Mouse (Mus musculus) limb, embryonic 14.5 days (tissue): ENCODE measurements around the gene Calhm2. TPM values are rescaled to one million over a fixed set of nuclear protein-coding genes. Genes with fewer than 3 reads are reported as not detected.

Experiments used
- ATAC-seq: fragments of 200-750 bp; cut with Nextera tagmentation; 2 replicates; pipeline ENCODE4 v1.8.0; 2017; ENCODE audit warnings: low read depth, moderate number of reproducible peaks, moderate TSS enrichment; ENCODE audit not compliant: low FRiP score
- DNase-seq: peaks from one replicate; pipeline ENCODE4 v3.0.0-alpha.2; 2015; ENCODE audit warnings: low spot score
- H3K27ac ChIP-seq: fragments of 300-500 bp; sonication (generic); replicated peaks from 2 replicates; pipeline ENCODE4 v1.5.1; 2014; ENCODE audit warnings: low read depth, mild to moderate bottlenecking, low read length, moderate library complexity, mixed read lengths
- H3K27me3 ChIP-seq: fragments of 300-500 bp; sonication (generic); 2 replicates; pipeline ENCODE4 v1.6.1; 2014; ENCODE audit warnings: low read length, mixed read lengths; ENCODE audit not compliant: control insufficient read depth, insufficient read depth
- H3K36me3 ChIP-seq: fragments of 300-500 bp; sonication (generic); 2 replicates; pipeline ENCODE4 v1.6.1; 2014; ENCODE audit warnings: mild to moderate bottlenecking, low read length, moderate library complexity, mixed read lengths; ENCODE audit not compliant: control insufficient read depth, insufficient read depth
- H3K4me1 ChIP-seq: fragments of 300-500 bp; sonication (generic); 2 replicates; pipeline ENCODE4 v1.6.1; 2014; ENCODE audit warnings: antibody characterized with exemption, low read length, mixed read lengths; ENCODE audit not compliant: control insufficient read depth, insufficient read depth
- H3K4me2 ChIP-seq: fragments of 300-500 bp; sonication (generic); replicated peaks from 2 replicates; pipeline ENCODE4 v1.6.1; 2014; ENCODE audit warnings: low read depth, mild to moderate bottlenecking, low read length, moderate library complexity; ENCODE audit not compliant: severe bottlenecking
- H3K4me3 ChIP-seq: fragments of 300-500 bp; sonication (generic); replicated peaks from 2 replicates; pipeline ENCODE4 v1.5.1; 2014; ENCODE audit warnings: low read length
- H3K9ac ChIP-seq: fragments of 300-500 bp; sonication (generic); 2 replicates; pipeline ENCODE4 v1.6.1; 2014; ENCODE audit warnings: mild to moderate bottlenecking, low read depth, low read length, moderate library complexity; ENCODE audit not compliant: severe bottlenecking
- H3K9me3 ChIP-seq: fragments of 300-500 bp; sonication (generic); 2 replicates; pipeline ENCODE4 v1.6.1; 2016; ENCODE audit warnings: low read length; ENCODE audit not compliant: control insufficient read depth
- POLR2A ChIP-seq: fragments of 200-500 bp; IDR thresholded peaks from 2 replicates; pipeline ENCODE4 v1.8.0; 2012; ENCODE audit warnings: inconsistent platforms, mild to moderate bottlenecking, moderate library complexity, borderline replicate concordance; ENCODE audit not compliant: insufficient read depth, insufficient read length; ENCODE audit errors: extremely low read depth
- WGBS: fragments of 180-500 bp; shearing (Covaris S2); extraction: QIAGEN DNeasy Blood & Tissue Kit; methylation state at CpG from one replicate; pipeline ENCODE4 v1.1.7; 2014; 5-methylcytosine and 5-hydroxymethylcytosine counted together
- polyA plus RNA-seq, 2 experiments: library from polyadenylated mRNA; depleted of rRNA in 1 of 2; stranded (reverse) in 1 of 2; unstranded in 1 of 2; fragments of >200 nt; fragmentation: Nextera tagmentation in 1 of 2; extraction: Ambion mirVana in 1 of 2; gene quantifications; 2 replicates each; pipeline versions ENCODE4 v1.2.1 to v1.2.3; 2012 to 2014

The Calhm2 gene
- polyA plus RNA-seq, 2 experiments = 4.7 to 11.4 TPM

DNA sequence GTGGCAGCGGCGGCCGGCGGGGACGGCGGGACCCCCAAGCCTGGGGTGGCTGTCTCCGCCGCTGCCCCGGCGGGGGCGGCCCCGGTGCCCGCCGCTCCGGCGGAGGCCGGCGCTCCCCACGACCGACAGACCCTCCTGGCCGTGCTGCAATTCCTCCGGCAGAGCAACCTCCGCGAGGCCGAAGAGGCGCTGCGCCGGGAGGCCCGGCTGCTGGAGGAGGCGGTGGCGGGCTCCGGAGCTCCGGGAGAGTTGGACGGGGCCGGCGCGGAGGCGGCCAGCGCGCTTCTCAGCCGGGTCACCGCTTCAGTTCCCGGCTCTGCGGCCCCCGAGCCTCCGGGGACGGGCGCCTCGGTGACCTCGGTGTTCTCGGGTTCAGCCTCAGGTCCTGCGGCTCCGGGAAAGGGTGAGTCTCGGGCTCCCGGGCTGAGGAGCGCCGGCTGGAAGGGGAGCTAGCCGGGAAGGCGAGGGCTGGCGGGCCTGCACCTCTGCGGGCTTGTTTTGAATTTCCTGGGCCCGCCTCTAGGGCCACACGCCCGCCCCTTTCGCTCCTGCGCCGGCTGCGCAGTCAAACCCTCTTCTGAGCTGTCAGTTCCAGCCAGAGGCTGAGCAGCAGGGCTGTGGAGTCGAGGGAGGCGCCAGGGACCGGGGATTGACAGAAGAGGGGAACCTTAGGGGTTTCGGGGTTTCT is 70.0 kb downstream of the Calhm2 start:
- peak; percentile 88 for ATAC-seq
- no peak for TF ChIP-seq POLR2A
- Histone ChIP-seq H3K4me2 (peak overlapping the region; percentile 55), H3K9ac (peak overlapping the region; percentile 90), H3K4me3 (peak overlapping the region; percentile 98), H3K4me1 (peaks cover 7% of the 10 kb centered on the region; the same call in 1 of the 2 replicates), H3K27ac (peak overlapping the region; percentile 77), H3K27me3 (no peaks in the 10 kb centered on the region), H3K9me3 (no peaks in the 10 kb centered on the region), H3K36me3 (peaks cover 22% of the 10 kb centered on the region)
- peak; percentile 85 for DNase-seq
- WGBS = under 1% methylated on average over 61 of the region's 72 CpGs

GRCm38 (mm10) chr19:47067096-47067882 is 70.8 kb downstream of the Calhm2 start, which contains the start of gene Taf5:
Taf5 (plus strand) TSS chr19:47067746.
- H3K27ac ChIP-seq = peak within 1 kb of the TSS; percentile 77
- DNase-seq = peak; percentile 93
- peaks cover 16% of the 10 kb centered on the region for H3K36me3 ChIP-seq
- peak within 1 kb of the TSS; percentile 90 for H3K9ac ChIP-seq
- no peaks in the 10 kb centered on the region for H3K27me3 ChIP-seq
- peak; percentile 97; the same call in 1 of the 2 replicates for TF ChIP-seq POLR2A
- 9% methylated on average over 49 of the region's 49 CpGs for WGBS
- peaks cover 7% of the 10 kb centered on the region; the same call in 1 of the 2 replicates for H3K4me1 ChIP-seq
- H3K9me3 ChIP-seq = no peaks in the 10 kb centered on the region
- H3K4me3 ChIP-seq = peak within 1 kb of the TSS; percentile 98
- H3K4me2 ChIP-seq = peak within 1 kb of the TSS; percentile 55
- ATAC-seq = peak; percentile 85

- Histone ChIP-seq H3K9ac (no peak overlapping the region), H3K4me1 (peaks cover 7% of the 10 kb centered on the region; the same call in 1 of the 2 replicates), H3K27ac (no peak overlapping the region), H3K9me3 (no peaks in the 10 kb centered on the region), H3K36me3 (peaks cover 1% of the 10 kb centered on the region; the same call in 1 of the 2 replicates), H3K4me3 (no peak overlapping the region), H3K4me2 (no peak overlapping the region), H3K27me3 (no peaks in the 10 kb centered on the region)
- TF ChIP-seq POLR2A = no peak
- DNase-seq = no peak
- WGBS = 94% methylated on average over 3 of the region's 3 CpGs
- ATAC-seq = no peak
Measured at GRCm38 (mm10) chr19:47065860-47066259, 72.2 kb downstream of the Calhm2 start.

GRCm38 (mm10) chr19:47057684-47058083 is 80.4 kb downstream of the Calhm2 start:
- H3K9ac ChIP-seq = no peak overlapping the region

More at GRCm38 (mm10) chr19:47057684-47058083, 80.4 kb downstream of the Calhm2 start:
- TF ChIP-seq POLR2A = no peak
- no peaks in the 10 kb centered on the region for H3K27me3 ChIP-seq
- WGBS = 77% methylated on average over 1 of the region's 1 CpGs
- no peaks in the 10 kb centered on the region for H3K4me1 ChIP-seq
- H3K36me3 ChIP-seq = no peaks in the 10 kb centered on the region
- DNase-seq = no peak
- ATAC-seq = no peak
- H3K27ac ChIP-seq = no peak overlapping the region
- H3K4me3 ChIP-seq = no peak overlapping the region
- H3K9me3 ChIP-seq = no peaks in the 10 kb centered on the region
- H3K4me2 ChIP-seq = no peak overlapping the region

Other genes starting within 250 kb of the Calhm2 start
- gene Ina, start 123.6 kb downstream of the Calhm2 start, polyA plus RNA-seq (2012; rRNA removed) = 1.2 and 1.3 TPM in 2 replicates
- gene Ina, start 123.6 kb downstream of the Calhm2 start, polyA plus RNA-seq (2014; fragmentation: Nextera tagmentation; extraction: Ambion mirVana) = 0.40 and 0.48 TPM in 2 replicates
- gene Nt5c2, start 123.1 kb downstream of the Calhm2 start, polyA plus RNA-seq (2012; rRNA removed) = 28.2 and 32.9 TPM in 2 replicates
- gene Nt5c2, start 123.1 kb downstream of the Calhm2 start, polyA plus RNA-seq (2014; fragmentation: Nextera tagmentation; extraction: Ambion mirVana) = 67.1 and 68.7 TPM in 2 replicates
- gene Pcgf6, start 87.4 kb downstream of the Calhm2 start, polyA plus RNA-seq (2012; rRNA removed) = 30.5 and 33.9 TPM in 2 replicates
- gene Pcgf6, start 87.4 kb downstream of the Calhm2 start, polyA plus RNA-seq (2014; fragmentation: Nextera tagmentation; extraction: Ambion mirVana) = 17.7 and 20.5 TPM in 2 replicates
- 8.1 and 8.7 TPM in 2 replicates for gene Taf5, start 70.5 kb downstream of the Calhm2 start, polyA plus RNA-seq (2012; rRNA removed)
- 7.9 and 8.8 TPM in 2 replicates for gene Taf5, start 70.5 kb downstream of the Calhm2 start, polyA plus RNA-seq (2014; fragmentation: Nextera tagmentation; extraction: Ambion mirVana)
- gene Usmg5, start 47.6 kb downstream of the Calhm2 start, polyA plus RNA-seq (2012; rRNA removed) = 498 and 671 TPM in 2 replicates
- 1,023 and 1,208 TPM in 2 replicates for gene Usmg5, start 47.6 kb downstream of the Calhm2 start, polyA plus RNA-seq (2014; fragmentation: Nextera tagmentation; extraction: Ambion mirVana)
- gene Pdcd11, start 47.5 kb downstream of the Calhm2 start, polyA plus RNA-seq (2012; rRNA removed) = 18.0 and 20.8 TPM in 2 replicates
- gene Pdcd11, start 47.5 kb downstream of the Calhm2 start, polyA plus RNA-seq (2014; fragmentation: Nextera tagmentation; extraction: Ambion mirVana) = 11.0 and 11.1 TPM in 2 replicates
- gene Calhm1, start 6.0 kb upstream of the Calhm2 start, polyA plus RNA-seq (2012; rRNA removed) = not detected in 2 replicates
- not detected in 2 replicates for gene Calhm1, start 6.0 kb upstream of the Calhm2 start, polyA plus RNA-seq (2014; fragmentation: Nextera tagmentation; extraction: Ambion mirVana)
- not detected in 2 replicates for gene Calhm3, start 19.5 kb upstream of the Calhm2 start, polyA plus RNA-seq (2012; rRNA removed)
- gene Calhm3, start 19.5 kb upstream of the Calhm2 start, polyA plus RNA-seq (2014; fragmentation: Nextera tagmentation; extraction: Ambion mirVana) = not detected in 2 replicates
- 10.3 and 11.9 TPM in 2 replicates for gene Neurl1a, start 40.5 kb upstream of the Calhm2 start, polyA plus RNA-seq (2012; rRNA removed)
- 6.6 and 8.0 TPM in 2 replicates for gene Neurl1a, start 40.5 kb upstream of the Calhm2 start, polyA plus RNA-seq (2014; fragmentation: Nextera tagmentation; extraction: Ambion mirVana)